ENCODE assay signal across 8 mouse cellular contexts in genomic region chr19:5071545-5072369, GRCm38 (mm10). TPM values are rescaled to one million over a fixed set of nuclear protein-coding genes. Genes with fewer than 3 reads are reported as not detected.
A peak's percentile ranks its signal among the peaks of the same experiment; 100 is the strongest.
DNase-seq lines count a peak whose midpoint lies in the region; ATAC-seq lines count a peak whose summit lies in the region.

No protein-coding gene starts in this region.

- H3K9me3 ChIP-seq in liver, embryonic 15.5 days (replicated peaks), result no peaks in the 10 kb centered on the region

- 4% methylated on average over 40 of the region's 40 CpGs for WGBS in liver, embryonic 15.5 days (ENCODE audit: insufficient replicate concordance)

- peaks cover 64% of the 10 kb centered on the region for H3K4me1 ChIP-seq in liver, embryonic 15.5 days (replicated peaks)

- ATAC-seq in common myeloid progenitor, adult 5-6 weeks (replicated peaks; ENCODE audit: low read depth, poor library complexity, severe bottlenecking), result peak; percentile 76
- ATAC-seq in liver, embryonic 15.5 days (ENCODE audit: insufficient read depth), result peak; percentile 67

- H3K27ac ChIP-seq in liver, embryonic 15.5 days (replicated peaks), result 0 out of 2 replicates have a peak overlapping the region, but pooled peaks have one; percentile 20

- H3K4me2 ChIP-seq in liver, embryonic 15.5 days, result peak overlapping the region; percentile 88

- H3K9ac ChIP-seq in liver, embryonic 15.5 days, result peak overlapping the region; percentile 42

- no peaks in the 10 kb centered on the region for H3K36me3 ChIP-seq in liver, embryonic 15.5 days (replicated peaks)

- H3K4me3 ChIP-seq in liver, embryonic 15.5 days (replicated peaks), result peak overlapping the region; percentile 59

- H3K27me3 ChIP-seq in liver, embryonic 15.5 days, result peaks cover 80% of the 10 kb centered on the region

- peak; percentile 81 to 88 for DNase-seq in urinary bladder, adult 18-20 months (ENCODE audit: low spot score in 2 of 2)
- no peak for DNase-seq in urinary bladder, adult 2 months (ENCODE audit: low spot score)
- DNase-seq in gastrocnemius, postnatal 25 days, result peak; percentile 82
- DNase-seq in induced T-regulatory cell, adult 2 months (ENCODE audit: low read depth), result peak; percentile 89
- DNase-seq in neural tube, embryonic 10.5 days (ENCODE audit: extremely low spot score, low spot score), result peak; percentile 90
- no peak for DNase-seq in right cerebral cortex, postnatal 36 days (ENCODE audit: low spot score in 2 of 2)

RNA-seq across cellular contexts. Expression of gene Cd248, which starts 3.9 kb away (rescaled TPM):
- 77.2 and 103 TPM in 2 replicates for polyA plus RNA-seq in urinary bladder, adult 2 months (2012; rRNA removed)
- 0.41 and 0.49 TPM in 2 replicates for total RNA-seq in common myeloid progenitor, adult 5-6 weeks (2017)
- total RNA-seq in gastrocnemius, postnatal 25 days (2021), result 10 to 100 TPM; 13.8 to 23.3 TPM
- polyA plus RNA-seq in liver, embryonic 15.5 days (2015; fragmentation: Nextera tagmentation; extraction: Ambion mirVana), result 3.2 and 3.7 TPM in 2 replicates

RNA-seq across cellular contexts. Expression of gene Tmem151a, which starts 13.6 kb away (rescaled TPM):
- 2.8 and 3.9 TPM in 2 replicates for polyA plus RNA-seq in urinary bladder, adult 2 months (2012; rRNA removed)
- not detected in 2 replicates for total RNA-seq in common myeloid progenitor, adult 5-6 weeks (2017)
- total RNA-seq in gastrocnemius, postnatal 25 days (2021), result not detected
- 0.41 and 0.45 TPM in 2 replicates for polyA plus RNA-seq in liver, embryonic 15.5 days (2015; fragmentation: Nextera tagmentation; extraction: Ambion mirVana)

RNA-seq across cellular contexts. Expression of gene Yif1a, which starts 16.6 kb away (rescaled TPM):
- polyA plus RNA-seq in urinary bladder, adult 2 months (2012; rRNA removed), result 122 and 131 TPM in 2 replicates
- total RNA-seq in common myeloid progenitor, adult 5-6 weeks (2017), result 15.2 and 19.3 TPM in 2 replicates
- total RNA-seq in gastrocnemius, postnatal 25 days (2021), result 10 to 100 TPM; 38.1 to 47.5 TPM
- polyA plus RNA-seq in liver, embryonic 15.5 days (2015; fragmentation: Nextera tagmentation; extraction: Ambion mirVana), result 49.4 and 55.3 TPM in 2 replicates

RNA-seq across cellular contexts. Expression of gene Rin1, which starts 21.5 kb away (rescaled TPM):
- polyA plus RNA-seq in urinary bladder, adult 2 months (2012; rRNA removed), result 18.4 and 24.8 TPM in 2 replicates
- total RNA-seq in common myeloid progenitor, adult 5-6 weeks (2017), result 0.15 and 0.18 TPM in 2 replicates
- 1 to 10 TPM; 1.3 to 2.1 TPM for total RNA-seq in gastrocnemius, postnatal 25 days (2021)
- 0.17 and 0.38 TPM in 2 replicates for polyA plus RNA-seq in liver, embryonic 15.5 days (2015; fragmentation: Nextera tagmentation; extraction: Ambion mirVana)

RNA-seq across cellular contexts. Expression of gene Cnih2, which starts 26.6 kb away (rescaled TPM):
- polyA plus RNA-seq in urinary bladder, adult 2 months (2012; rRNA removed), result 1.5 TPM in 2 replicates
- 0.46 TPM in 1 of 2 replicates, not detected in the other for total RNA-seq in common myeloid progenitor, adult 5-6 weeks (2017)
- not detected for total RNA-seq in gastrocnemius, postnatal 25 days (2021)
- 0.68 and 0.83 TPM in 2 replicates for polyA plus RNA-seq in liver, embryonic 15.5 days (2015; fragmentation: Nextera tagmentation; extraction: Ambion mirVana)

Comparison
In these comparisons a context has a peak if more than half of its experiments do, and no peak if none do; other contexts are left out.
1. DNase-seq: peak in urinary bladder, adult 18-20 months (2 of 2), gastrocnemius, postnatal 25 days (single experiment), induced T-regulatory cell, adult 2 months (single experiment) and neural tube, embryonic 10.5 days (single experiment); none in urinary bladder, adult 2 months (single experiment) and right cerebral cortex, postnatal 36 days (0 of 2).